Mouse (Mus musculus): ENCODE measurements around the gene Gm15013. TPM values are rescaled to one million over a fixed set of nuclear protein-coding genes. Genes with fewer than 3 reads are reported as not detected.

The Gm15013 gene
- total RNA-seq (2023): not detected

DNA sequence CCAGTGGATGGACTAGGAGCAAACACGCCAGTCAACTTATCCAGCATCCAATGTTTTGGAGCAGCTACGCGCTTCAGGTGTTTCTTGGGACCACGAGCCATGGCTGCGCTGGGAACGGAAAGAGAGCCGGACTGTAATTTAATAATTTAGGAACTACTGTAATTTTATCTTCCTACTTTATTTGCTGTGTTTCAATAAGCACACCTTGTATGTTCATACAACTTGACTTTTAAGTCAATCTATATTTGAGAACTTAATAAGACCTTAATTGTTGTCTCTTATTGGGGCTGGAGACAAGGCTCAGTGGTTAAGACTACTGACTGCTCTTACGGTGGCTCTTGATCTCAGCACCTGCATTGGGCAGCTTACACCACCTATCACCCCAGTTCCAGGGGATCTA lies at the start of gene Gm15013:
Gm15013 (minus strand) TSS at position 101 of the 400 bp plus-strand sequence.

GRCm38 (mm10) chrX:139684775-139685695 lies 29.2 kb downstream of the Gm15013 start, which contains the start of gene Tbc1d8b:
Tbc1d8b (plus strand) TSS chrX:139684996.

Other genes starting within 250 kb of the Gm15013 start
- gene D330045A20Rik, start 234.1 kb downstream of the Gm15013 start, total RNA-seq (2023): not detected
- gene Rnf128, start 151.2 kb downstream of the Gm15013 start, total RNA-seq (2023): under 1 TPM; 0.64 to 0.73 TPM
- 1 to 10 TPM; 6.2 to 6.9 TPM for gene Tbc1d8b, start 29.5 kb downstream of the Gm15013 start, total RNA-seq (2023)
- not detected for gene Ripply1, start 67.9 kb upstream of the Gm15013 start, total RNA-seq (2023)
- gene Cldn2, start 86.3 kb upstream of the Gm15013 start, total RNA-seq (2023): not detected
- gene Morc4, start 157.2 kb upstream of the Gm15013 start, total RNA-seq (2023): 1 to 10 TPM in 1 of 2 experiments, under 1 TPM in 1; 0.46 to 1.8 TPM

Measured in monocyte, adult 59 days (primary cell).